Mouse (Mus musculus): Measurements from ENCODE around the gene Tex48. TPM values are rescaled to one million over a fixed set of nuclear protein-coding genes. Genes with fewer than 3 reads are reported as not detected.

Tex48 gene
- total RNA-seq, 1 experiment from 2014 or later: not detected

GRCm38 (mm10) chr4:63600786-63601185, 21.4 kb downstream of the Tex48 start:
- ATAC-seq (ENCODE audit: extremely low read depth, insufficient number of reproducible peaks, low FRiP score, poor library complexity, severe bottlenecking): no peak

GRCm38 (mm10) chr4:63596010-63596409, 26.2 kb downstream of the Tex48 start:
- ATAC-seq (ENCODE audit: extremely low read depth, insufficient number of reproducible peaks, low FRiP score, poor library complexity, severe bottlenecking): no peak

- peak; percentile 55; the same call in 1 of the 2 replicates for ATAC-seq (ENCODE audit: extremely low read depth, insufficient number of reproducible peaks, low FRiP score, poor library complexity, severe bottlenecking)
Measured at GRCm38 (mm10) chr4:63595259-63595658, 27.0 kb downstream of the Tex48 start.

GRCm38 (mm10) chr4:63594459-63595110, 27.6 kb downstream of the Tex48 start:
- no peak for ATAC-seq (ENCODE audit: extremely low read depth, insufficient number of reproducible peaks, low FRiP score, poor library complexity, severe bottlenecking)

GRCm38 (mm10) chr4:63590538-63590937, 31.7 kb downstream of the Tex48 start:
- ATAC-seq (ENCODE audit: extremely low read depth, insufficient number of reproducible peaks, low FRiP score, poor library complexity, severe bottlenecking): no peak

- no peak for ATAC-seq (ENCODE audit: extremely low read depth, insufficient number of reproducible peaks, low FRiP score, poor library complexity, severe bottlenecking)
Measured at GRCm38 (mm10) chr4:63589987-63590386, 32.2 kb downstream of the Tex48 start.

GRCm38 (mm10) chr4:63586240-63586639, 36.0 kb downstream of the Tex48 start:
- ATAC-seq (ENCODE audit: extremely low read depth, insufficient number of reproducible peaks, low FRiP score, poor library complexity, severe bottlenecking): no peak

- ATAC-seq (ENCODE audit: extremely low read depth, insufficient number of reproducible peaks, low FRiP score, poor library complexity, severe bottlenecking): no peak
Measured at GRCm38 (mm10) chr4:63585216-63585615, 37.0 kb downstream of the Tex48 start.

GRCm38 (mm10) chr4:63582580-63582979, 39.6 kb downstream of the Tex48 start:
- ATAC-seq (ENCODE audit: extremely low read depth, insufficient number of reproducible peaks, low FRiP score, poor library complexity, severe bottlenecking): no peak

GRCm38 (mm10) chr4:63580078-63580477, 42.1 kb downstream of the Tex48 start:
- ATAC-seq (ENCODE audit: extremely low read depth, insufficient number of reproducible peaks, low FRiP score, poor library complexity, severe bottlenecking): no peak

GRCm38 (mm10) chr4:63579649-63580048, 42.6 kb downstream of the Tex48 start:
- ATAC-seq (ENCODE audit: extremely low read depth, insufficient number of reproducible peaks, low FRiP score, poor library complexity, severe bottlenecking): no peak

GRCm38 (mm10) chr4:63572621-63573020, 49.6 kb downstream of the Tex48 start:
- ATAC-seq (ENCODE audit: extremely low read depth, insufficient number of reproducible peaks, low FRiP score, poor library complexity, severe bottlenecking): 0 out of 2 replicates have a peak, but pooled peaks have one; percentile 11

- no peak for ATAC-seq (ENCODE audit: extremely low read depth, insufficient number of reproducible peaks, low FRiP score, poor library complexity, severe bottlenecking)
Measured at GRCm38 (mm10) chr4:63570208-63570781, 51.9 kb downstream of the Tex48 start.

- ATAC-seq (ENCODE audit: extremely low read depth, insufficient number of reproducible peaks, low FRiP score, poor library complexity, severe bottlenecking): no peak
Measured at GRCm38 (mm10) chr4:63569322-63569721, 52.9 kb downstream of the Tex48 start.

GRCm38 (mm10) chr4:63567712-63568390, 54.4 kb downstream of the Tex48 start:
- no peak for ATAC-seq (ENCODE audit: extremely low read depth, insufficient number of reproducible peaks, low FRiP score, poor library complexity, severe bottlenecking)

GRCm38 (mm10) chr4:63562742-63563141, 59.5 kb downstream of the Tex48 start:
- no peak for ATAC-seq (ENCODE audit: extremely low read depth, insufficient number of reproducible peaks, low FRiP score, poor library complexity, severe bottlenecking)

- peak; percentile 53 for ATAC-seq (ENCODE audit: extremely low read depth, insufficient number of reproducible peaks, low FRiP score, poor library complexity, severe bottlenecking)
Measured at GRCm38 (mm10) chr4:63561861-63562675, 60.2 kb downstream of the Tex48 start.

- no peak for ATAC-seq (ENCODE audit: extremely low read depth, insufficient number of reproducible peaks, low FRiP score, poor library complexity, severe bottlenecking)
Measured at GRCm38 (mm10) chr4:63560079-63560478, 62.1 kb downstream of the Tex48 start.

- no peak for ATAC-seq (ENCODE audit: extremely low read depth, insufficient number of reproducible peaks, low FRiP score, poor library complexity, severe bottlenecking)
Measured at GRCm38 (mm10) chr4:63559127-63559697, 63.0 kb downstream of the Tex48 start.
